Mouse (Mus musculus): ENCODE data around the gene Ccm2l.

GRCm38 (mm10) chr2:153055270-153055920 is 10.4 kb upstream of the Ccm2l start:
- TF ChIP-seq EP300 (optimal IDR thresholded peaks at IDR 0.05): no peak
- peak; percentile 41 for TF ChIP-seq CTCF (IDR thresholded peaks at IDR 0.05; ENCODE audit: low read depth)
